Mouse (Mus musculus) liver, adult 2 months (tissue): ENCODE data around the gene Gm20661. TPM values are rescaled to one million over a fixed set of nuclear protein-coding genes. Genes with fewer than 3 reads are reported as not detected.

ENCODE experiments used
- DNase-seq: peaks from one replicate; pipeline ENCODE4 v3.0.0-alpha.2; 2011; ENCODE audit warnings: low read depth, low spot score; ENCODE audit errors: extremely low read depth
- H3K27ac ChIP-seq: fragments of 200-500 bp; replicated peaks from 2 replicates; pipeline ENCODE4 v1.5.1; 2012; ENCODE audit warnings: low read depth, mild to moderate bottlenecking, control low read depth, inconsistent platforms, low read length; ENCODE audit not compliant: insufficient read depth
- H3K27me3 ChIP-seq: fragments of 200-500 bp; 2 replicates; pipeline ENCODE4 v1.6.1; 2012; ENCODE audit warnings: mild to moderate bottlenecking, moderate library complexity, low read length, inconsistent platforms; ENCODE audit not compliant: control insufficient read depth, insufficient read depth
- H3K36me3 ChIP-seq: fragments of 200-500 bp; 2 replicates; pipeline ENCODE4 v1.6.1; 2012; ENCODE audit warnings: low read length, inconsistent platforms; ENCODE audit not compliant: control insufficient read depth, insufficient read depth
- H3K4me1 ChIP-seq: fragments of 200-500 bp; 2 replicates; pipeline ENCODE4 v1.6.1; 2011; ENCODE audit warnings: low read length; ENCODE audit not compliant: control insufficient read depth, insufficient read depth
- H3K4me3 ChIP-seq: fragments of 200-500 bp; 2 replicates; pipeline ENCODE4 v1.5.1; 2011; ENCODE audit warnings: low read depth, mild to moderate bottlenecking, control low read depth, low read length, moderate library complexity; ENCODE audit not compliant: insufficient read depth
- H3K79me2 ChIP-seq: fragments of 200-500 bp; 2 replicates; pipeline ENCODE4 v1.6.1; 2012; ENCODE audit warnings: inconsistent platforms, mild to moderate bottlenecking, low read length, moderate library complexity; ENCODE audit not compliant: control insufficient read depth, insufficient read depth
- H3K9ac ChIP-seq: fragments of 200-500 bp; 2 replicates; pipeline ENCODE4 v1.6.1; 2012; ENCODE audit warnings: low read depth, mild to moderate bottlenecking, control low read depth, inconsistent platforms, low read length
- CTCF ChIP-seq: fragments of 200-500 bp; IDR thresholded peaks from 2 replicates; pipeline ENCODE4 v1.5.1; 2011; ENCODE audit warnings: low read depth, low read length, control low read depth
- POLR2A ChIP-seq: fragments of 200-500 bp; IDR thresholded peaks from 2 replicates; pipeline ENCODE4 v1.6.1; 2011; ENCODE audit warnings: low read length, control low read depth; ENCODE audit not compliant: insufficient read depth; ENCODE audit errors: extremely low read depth
- WGBS: fragments of 180-500 bp; shearing (Covaris S2); methylation state at CpG from one replicate; pipeline ENCODE4 v1.1.7; 2018; 5-methylcytosine and 5-hydroxymethylcytosine counted together
- polyA plus RNA-seq: library from polyadenylated mRNA; depleted of rRNA; stranded (reverse); fragments of >200 nt; gene quantifications from 2 replicates; pipeline ENCODE4 v1.2.3, GENCODE M21; 2012
- total RNA-seq: library from RNA; depleted of rRNA; stranded (reverse); fragments of >200 nt; gene quantifications from 2 replicates; pipeline ENCODE4 v1.2.3, GENCODE M21; 2014

Gm20661 gene
- total and polyA plus RNA-seq, 2 experiments = 0.10 TPM; not detected in 1

DNA sequence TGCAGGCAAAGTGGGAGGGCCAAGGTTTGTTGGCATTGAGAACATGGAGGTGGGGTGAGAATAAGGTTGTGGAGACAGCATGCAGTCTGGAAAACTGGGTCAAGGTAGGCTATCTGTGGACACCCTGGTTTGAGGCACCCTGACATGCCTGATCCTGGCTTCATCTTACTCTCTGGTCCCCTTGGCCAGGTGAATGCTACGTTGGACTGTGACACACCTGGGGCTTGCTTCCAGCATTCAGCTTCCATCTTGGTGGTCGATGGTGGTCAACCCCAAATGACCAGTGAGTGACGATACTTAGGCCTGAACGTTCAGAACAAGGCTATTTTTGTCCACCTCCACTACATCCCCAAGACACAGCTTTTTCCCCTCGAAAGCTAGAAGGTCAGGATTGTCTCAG lies 13.2 kb downstream of the Gm20661 start, which contains the start of gene Gm20662:
Gm20662 (plus strand) TSS at position 301 of the 400 bp plus-strand sequence.
- no peak within 1 kb of the TSS for H3K27ac ChIP-seq
- no peak for DNase-seq
- no peaks in the 10 kb centered on the region for H3K79me2 ChIP-seq
- TF ChIP-seq POLR2A = no peak
- H3K27me3 ChIP-seq = no peaks in the 10 kb centered on the region
- 97% methylated on average over 5 of the region's 5 CpGs for WGBS
- H3K9ac ChIP-seq = no peak within 1 kb of the TSS
- no peak within 1 kb of the TSS for H3K4me3 ChIP-seq
- no peaks in the 10 kb centered on the region for H3K36me3 ChIP-seq
- H3K4me1 ChIP-seq = no peaks in the 10 kb centered on the region

DNA sequence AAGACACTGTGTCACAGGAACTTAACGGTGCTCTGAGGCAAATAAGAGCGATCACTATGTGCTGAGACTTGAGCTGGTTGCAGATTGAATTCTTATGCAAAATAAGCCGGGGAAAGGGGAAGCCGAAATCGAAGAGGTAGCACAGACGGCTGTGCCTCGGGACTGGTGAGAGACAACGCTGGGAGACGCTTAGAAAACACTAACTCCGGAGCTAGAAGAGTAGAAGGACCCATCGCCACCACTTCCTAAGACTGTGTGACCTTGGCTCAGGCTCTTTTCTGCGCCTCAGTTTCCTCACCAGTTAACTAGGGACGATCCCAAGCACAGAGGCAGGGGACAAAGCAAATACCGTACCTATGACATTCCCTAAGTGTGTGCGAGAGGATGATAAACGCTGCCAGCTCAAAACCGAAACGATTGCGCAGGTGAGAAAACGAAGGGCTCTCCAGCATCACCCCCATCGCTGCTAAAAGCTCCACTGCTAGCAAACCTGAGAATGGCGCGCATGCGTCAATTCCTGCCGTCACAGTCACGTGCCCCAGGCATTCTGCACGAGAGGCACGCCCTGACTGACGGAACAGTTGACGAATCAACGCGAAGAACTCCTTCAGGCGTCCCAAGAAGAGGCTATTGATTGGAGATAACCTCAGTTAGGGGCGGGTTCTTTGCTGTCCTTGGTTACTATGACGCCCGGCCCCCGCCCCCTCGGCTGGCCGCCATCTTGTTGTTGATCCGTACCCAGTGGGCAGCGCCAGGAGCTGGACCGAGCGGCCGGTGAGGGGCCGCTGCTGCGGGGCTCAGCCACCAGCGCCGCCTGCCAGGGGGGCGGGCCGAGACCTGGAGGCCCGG lies 19.3 kb downstream of the Gm20661 start, which contains the start of gene Ip6k1:
Ip6k1 (plus strand) TSS at position 580 of the 849 bp plus-strand sequence.
- no peaks in the 10 kb centered on the region for H3K27me3 ChIP-seq
- WGBS = under 1% methylated on average over 51 of the region's 51 CpGs
- H3K36me3 ChIP-seq = no peaks in the 10 kb centered on the region
- TF ChIP-seq CTCF = no peak
- peak; percentile 60; the same call in 1 of the 2 replicates for TF ChIP-seq POLR2A
- peak within 1 kb of the TSS; percentile 91 for H3K4me3 ChIP-seq
- peaks cover 15% of the 10 kb centered on the region; the same call in 1 of the 2 replicates for H3K79me2 ChIP-seq
- H3K27ac ChIP-seq = peak within 1 kb of the TSS; percentile 81
- DNase-seq = peak; percentile 99
- peak within 1 kb of the TSS; percentile 93 for H3K9ac ChIP-seq
- peaks cover 16% of the 10 kb centered on the region for H3K4me1 ChIP-seq

GRCm38 (mm10) chr9:108002778-108003530 lies 20.1 kb downstream of the Gm20661 start:
- DNase-seq = peak; percentile 37
- under 1% methylated on average over 50 of the region's 50 CpGs for WGBS
- Histone ChIP-seq H3K27me3 (no peaks in the 10 kb centered on the region), H3K4me3 (peak overlapping the region; percentile 91), H3K36me3 (no peaks in the 10 kb centered on the region), H3K79me2 (peaks cover 19% of the 10 kb centered on the region; the same call in 1 of the 2 replicates), H3K9ac (peak overlapping the region; percentile 93), H3K27ac (peak overlapping the region; percentile 81), H3K4me1 (peaks cover 16% of the 10 kb centered on the region)
- no peak for TF ChIP-seq CTCF
- no peak for TF ChIP-seq POLR2A

DNA sequence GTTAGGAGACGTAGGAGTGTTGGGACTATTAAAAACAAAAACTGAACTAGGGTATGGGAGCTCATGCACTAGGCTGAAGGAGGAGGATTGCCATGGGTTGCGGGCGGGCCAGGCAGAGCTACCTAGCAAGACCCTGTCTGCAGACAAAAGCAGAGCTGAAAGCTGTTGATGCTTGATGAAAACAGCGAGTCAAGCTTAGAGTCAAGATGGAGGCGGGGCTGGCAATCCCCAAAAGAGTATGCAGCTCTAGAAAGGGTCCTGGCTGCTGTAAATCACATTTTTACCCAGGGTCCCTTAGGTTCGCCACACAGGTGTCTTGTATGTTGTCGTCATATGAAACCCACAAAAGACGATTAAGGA lies 20.7 kb downstream of the Gm20661 start:
- no peak overlapping the region; the same call in 1 of the 2 replicates for H3K27ac ChIP-seq
- H3K27me3 ChIP-seq = no peaks in the 10 kb centered on the region
- WGBS = 32% methylated on average over 8 of the region's 8 CpGs
- peaks cover 19% of the 10 kb centered on the region for H3K4me1 ChIP-seq
- H3K9ac ChIP-seq = peak overlapping the region; percentile 58
- DNase-seq = no peak
- TF ChIP-seq CTCF (no peak), POLR2A (no peak)
- H3K36me3 ChIP-seq = no peaks in the 10 kb centered on the region
- peaks cover 25% of the 10 kb centered on the region; the same call in 1 of the 2 replicates for H3K79me2 ChIP-seq
- H3K4me3 ChIP-seq = peak overlapping the region; percentile 91; the same call in 1 of the 2 replicates

DNA sequence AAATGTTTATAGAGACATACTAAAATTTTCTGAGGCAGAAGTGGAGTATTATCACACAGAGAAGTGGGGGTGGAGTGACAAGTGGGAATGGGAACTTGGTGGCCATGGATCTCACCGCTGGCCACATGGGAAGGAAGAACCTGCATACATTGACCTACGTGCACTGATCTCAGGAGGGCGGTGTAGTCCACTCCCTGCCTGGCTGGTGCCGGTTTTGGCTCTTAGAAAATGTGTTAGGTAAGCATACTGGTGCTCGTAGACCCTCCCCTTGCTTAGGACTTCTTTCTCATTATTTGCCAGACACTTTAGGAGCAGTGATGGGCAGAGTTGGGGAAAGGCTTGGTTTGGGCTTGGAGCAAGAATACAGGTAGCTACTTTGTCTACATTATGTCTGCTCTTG lies 25.2 kb downstream of the Gm20661 start:
- WGBS = 74% methylated on average over 5 of the region's 5 CpGs
- Histone ChIP-seq H3K27me3 (no peaks in the 10 kb centered on the region), H3K36me3 (no peaks in the 10 kb centered on the region), H3K9ac (no peak overlapping the region), H3K79me2 (peaks cover 32% of the 10 kb centered on the region; the same call in 1 of the 2 replicates), H3K27ac (no peak overlapping the region), H3K4me1 (peaks cover 20% of the 10 kb centered on the region), H3K4me3 (no peak overlapping the region)
- DNase-seq = no peak
- TF ChIP-seq POLR2A (no peak), CTCF (no peak)
